Mouse (Mus musculus): ENCODE measurements around the gene Cacnb2. TPM values are rescaled to one million over a fixed set of nuclear protein-coding genes. Genes with fewer than 3 reads are reported as not detected.

Gene Cacnb2
- total RNA-seq, 2 experiments from 2014 or later: 48.3 to 49.7 TPM

- no peak for DNase-seq (ENCODE audit: low spot score in 2 of 2)
Observed at GRCm38 (mm10) chr2:14769448-14769847, 166.6 kb downstream of the Cacnb2 start.

GRCm38 (mm10) chr2:14770635-14771034 lies 167.7 kb downstream of the Cacnb2 start:
- DNase-seq (ENCODE audit: low spot score in 2 of 2): no peak

- DNase-seq (ENCODE audit: low spot score in 2 of 2): no peak
Observed at GRCm38 (mm10) chr2:14774375-14774774, 171.5 kb downstream of the Cacnb2 start.

DNA sequence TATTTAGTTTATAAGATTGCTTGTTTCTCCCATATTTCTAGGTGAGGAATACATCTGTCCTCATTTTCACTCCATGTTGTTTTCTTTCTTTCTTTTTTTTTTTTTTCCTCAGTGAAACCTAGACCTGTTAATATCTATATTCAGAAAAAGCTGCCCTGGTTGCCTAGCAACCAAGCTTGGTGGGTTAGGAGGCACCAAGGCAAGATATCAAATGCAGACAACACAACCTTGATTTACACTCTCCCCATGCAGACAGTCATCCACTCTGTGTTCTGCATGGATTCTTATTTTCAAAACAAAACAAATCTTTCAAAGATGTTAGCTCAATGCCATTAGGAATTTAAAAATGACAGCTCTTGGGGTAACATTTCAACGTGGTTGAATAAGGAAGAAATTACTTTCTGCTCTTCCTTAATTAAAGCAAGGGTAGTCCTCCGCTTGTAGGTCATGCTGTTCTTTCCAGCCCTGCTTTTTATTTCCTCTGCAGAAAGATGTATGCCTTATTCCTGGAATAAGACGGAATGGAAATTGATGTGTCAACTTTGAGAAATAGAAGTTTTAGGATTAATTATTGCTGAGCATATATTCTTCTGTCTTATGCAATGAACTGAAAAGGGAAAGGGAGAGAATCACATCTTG lies 172.1 kb downstream of the Cacnb2 start:
- DNase-seq (ENCODE audit: low spot score in 2 of 2): no peak

GRCm38 (mm10) chr2:14787983-14788382 lies 185.1 kb downstream of the Cacnb2 start:
- no peak for DNase-seq (ENCODE audit: low spot score in 2 of 2)

DNA sequence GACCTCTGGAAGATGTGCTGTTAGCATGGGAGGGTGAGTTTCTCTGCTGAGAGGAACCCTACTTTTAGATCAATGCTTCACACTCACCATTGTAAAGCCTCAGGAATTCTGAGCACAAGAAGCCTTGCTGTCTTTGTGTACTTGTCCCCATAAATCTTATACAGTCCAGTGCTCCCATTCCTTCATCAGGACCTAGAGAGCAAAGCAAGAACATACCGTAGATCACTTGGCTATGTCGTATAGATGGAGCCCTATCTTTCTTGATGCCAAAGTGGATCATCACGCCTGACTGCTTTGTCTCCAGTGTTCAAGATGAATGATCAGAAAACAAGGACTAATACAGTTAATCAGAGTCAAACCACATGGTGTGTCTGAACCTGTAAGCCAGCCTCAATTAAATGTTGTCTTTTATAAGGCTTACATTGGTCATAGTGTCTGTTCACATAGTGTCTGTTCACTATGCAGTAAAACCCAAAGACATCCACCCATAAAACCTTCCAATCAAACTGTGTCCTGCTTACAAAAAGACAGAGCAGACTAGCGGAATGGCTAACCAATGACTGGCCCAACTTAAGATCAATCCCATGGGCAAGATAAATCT lies 198.7 kb downstream of the Cacnb2 start:
- no peak for DNase-seq (ENCODE audit: low spot score in 2 of 2)

GRCm38 (mm10) chr2:14807650-14808347 lies 204.9 kb downstream of the Cacnb2 start:
- DNase-seq (ENCODE audit: low spot score in 2 of 2): no peak

DNA sequence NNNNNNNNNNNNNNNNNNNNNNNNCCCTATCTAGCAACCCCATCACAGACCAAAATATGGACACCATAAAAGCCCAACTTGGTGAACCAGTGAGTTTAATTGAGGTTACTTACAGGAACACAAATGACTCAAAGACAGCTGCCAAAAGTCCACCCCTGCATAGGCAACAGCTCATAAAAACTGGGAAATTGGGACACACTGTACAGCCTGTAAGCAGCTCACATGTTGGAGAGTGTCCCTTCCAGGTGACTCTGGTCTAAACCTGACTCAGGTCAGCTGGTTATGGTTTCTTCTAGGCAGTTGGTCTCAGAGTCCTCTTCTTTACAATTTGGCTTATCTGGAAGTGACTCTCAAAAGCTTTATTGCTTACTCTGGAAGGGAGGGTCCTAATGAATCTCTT lies 212.1 kb downstream of the Cacnb2 start:
- no peak for DNase-seq (ENCODE audit: low spot score in 2 of 2)

DNA sequence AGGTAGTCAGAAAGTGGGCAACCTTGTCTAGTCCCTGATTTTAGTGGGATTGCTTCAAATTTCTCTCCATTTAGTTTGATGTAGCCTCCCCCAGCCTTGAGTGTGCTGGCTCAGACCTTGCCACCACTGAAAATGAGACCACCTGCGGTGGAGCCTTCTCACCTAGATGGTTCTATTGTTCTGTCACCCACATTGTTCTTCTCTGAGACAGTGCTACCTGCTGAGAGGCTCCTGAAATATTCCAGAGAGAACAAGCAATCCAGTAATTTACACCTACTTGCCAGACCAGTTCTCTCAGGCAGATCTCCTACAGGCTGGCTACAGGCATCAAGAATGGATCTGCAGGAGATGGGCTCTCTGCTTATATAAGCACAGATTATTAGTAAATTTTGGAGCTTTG lies 215.8 kb downstream of the Cacnb2 start:
- no peak for DNase-seq (ENCODE audit: low spot score in 2 of 2)

DNA sequence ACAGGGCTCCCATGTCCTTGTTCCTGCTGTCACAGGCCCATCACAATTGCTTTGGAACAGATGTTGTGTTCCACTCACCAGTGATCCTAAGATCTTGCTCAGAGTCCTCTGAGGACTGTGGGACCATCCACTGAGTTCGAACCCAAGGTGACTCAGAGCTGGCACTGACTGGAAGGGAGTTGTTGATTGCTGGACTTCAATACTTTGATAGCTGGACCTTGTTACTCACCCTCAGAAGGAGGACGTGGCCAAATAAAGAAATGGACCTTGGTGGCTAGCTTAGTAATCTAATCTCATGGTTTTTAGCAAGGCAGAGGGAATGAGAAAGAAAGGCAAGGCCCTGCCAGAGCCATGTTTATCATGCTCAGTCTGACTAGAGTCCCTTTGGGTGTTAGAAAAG lies 218.1 kb downstream of the Cacnb2 start:
- DNase-seq (ENCODE audit: low spot score in 2 of 2): no peak

GRCm38 (mm10) chr2:14823105-14823504 lies 220.2 kb downstream of the Cacnb2 start:
- DNase-seq (ENCODE audit: low spot score in 2 of 2): no peak

- DNase-seq (ENCODE audit: low spot score in 2 of 2): no peak
Observed at GRCm38 (mm10) chr2:14823816-14824348, 221.0 kb downstream of the Cacnb2 start.

DNA sequence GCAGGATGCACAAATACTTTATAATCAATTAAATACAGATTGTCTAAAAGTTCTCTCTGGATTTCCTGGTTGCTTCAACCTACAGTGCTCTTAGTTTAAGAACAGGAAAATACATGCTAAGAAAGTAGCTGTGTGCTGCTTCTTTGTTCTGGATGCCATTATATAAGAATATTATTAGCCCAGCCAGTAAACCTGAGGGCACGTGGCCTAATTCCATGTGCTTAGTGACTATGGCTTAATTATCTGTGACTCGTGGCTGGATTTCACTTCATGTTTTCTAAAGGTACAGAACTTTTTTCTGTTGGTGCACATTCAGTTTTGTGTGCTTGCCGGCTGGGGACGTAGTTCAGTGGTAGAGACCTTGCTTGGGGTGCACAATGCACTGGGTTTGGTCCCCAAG lies 222.3 kb downstream of the Cacnb2 start:
- DNase-seq (ENCODE audit: low spot score in 2 of 2): no peak

DNA sequence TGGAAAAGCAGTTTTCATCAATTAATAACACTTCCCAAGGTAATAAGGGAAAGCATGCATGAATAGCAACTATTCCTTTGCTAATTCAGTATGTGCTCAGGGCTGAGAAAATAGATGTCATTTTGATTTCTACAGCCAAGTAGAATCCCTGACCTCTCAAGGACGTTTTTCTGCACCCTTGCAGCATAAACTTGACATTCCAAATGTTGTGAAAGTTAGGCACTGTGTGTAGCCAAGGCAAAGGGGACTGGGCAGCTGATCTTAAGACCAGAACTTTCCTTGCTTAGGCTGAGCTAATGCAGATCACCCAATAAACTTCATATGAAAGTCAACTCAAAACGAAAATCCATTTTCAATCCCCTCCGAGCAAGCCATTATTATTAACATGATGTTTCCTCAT lies 226.6 kb downstream of the Cacnb2 start:
- no peak for DNase-seq (ENCODE audit: low spot score in 2 of 2)

- no peak for DNase-seq (ENCODE audit: low spot score in 2 of 2)
Observed at GRCm38 (mm10) chr2:14831308-14831707, 228.4 kb downstream of the Cacnb2 start.

DNA sequence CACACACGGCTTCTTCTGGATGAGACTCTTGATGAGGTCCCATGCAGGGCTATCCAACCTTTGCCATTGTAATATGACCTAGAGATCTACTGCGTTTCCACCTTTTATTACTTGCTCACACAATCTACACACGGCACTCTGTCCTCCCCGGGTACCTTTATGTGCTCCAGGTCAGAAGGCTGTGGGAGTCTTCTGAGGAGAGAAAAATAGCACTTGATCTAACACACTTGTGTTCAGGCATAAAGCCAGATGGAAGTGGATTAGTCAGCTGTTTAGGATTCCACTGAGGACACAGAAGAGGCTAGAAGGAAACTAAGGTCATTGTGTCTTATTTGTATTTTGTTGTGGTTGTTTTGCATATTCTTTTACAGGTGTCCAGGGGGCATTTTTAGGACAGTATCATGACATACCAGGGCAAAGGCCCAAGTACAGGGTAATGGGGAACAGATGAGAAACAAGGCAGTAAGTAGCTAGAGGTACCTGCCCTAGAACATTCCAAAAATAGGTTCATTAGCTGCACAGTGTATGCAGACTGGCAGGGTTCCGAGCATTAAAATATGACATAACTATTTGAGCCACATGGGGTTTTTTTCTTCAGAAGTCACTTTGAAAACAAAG lies 231.9 kb downstream of the Cacnb2 start:
- no peak for DNase-seq (ENCODE audit: low spot score in 2 of 2)

DNA sequence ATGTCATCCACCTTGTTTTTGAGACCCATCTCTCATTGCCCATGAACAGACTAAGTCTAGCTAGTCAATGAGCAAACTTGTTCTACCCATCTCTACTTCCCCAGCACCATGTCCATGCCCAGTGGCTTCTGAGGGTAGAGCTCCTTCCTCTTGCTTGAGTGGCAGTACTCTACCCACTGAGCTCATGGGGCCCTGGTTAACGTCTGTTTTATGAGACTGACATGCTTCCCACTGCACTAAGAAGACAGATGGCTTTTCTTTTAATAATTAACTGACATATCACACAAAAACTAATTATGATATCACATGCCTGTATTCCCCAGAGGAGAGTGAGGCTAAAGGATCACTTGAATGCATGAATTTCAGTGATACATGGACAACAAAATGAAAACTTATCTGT lies 238.4 kb downstream of the Cacnb2 start:
- no peak for DNase-seq (ENCODE audit: low spot score in 2 of 2)

GRCm38 (mm10) chr2:14846727-14847126 lies 243.8 kb downstream of the Cacnb2 start:
- DNase-seq (ENCODE audit: low spot score in 2 of 2): no peak

- DNase-seq (ENCODE audit: low spot score in 2 of 2): no peak
Observed at GRCm38 (mm10) chr2:14847188-14847587, 244.3 kb downstream of the Cacnb2 start.

- DNase-seq (ENCODE audit: low spot score in 2 of 2): no peak
Observed at GRCm38 (mm10) chr2:14850831-14851230, 247.9 kb downstream of the Cacnb2 start.

- no peak for DNase-seq (ENCODE audit: low spot score in 2 of 2)
Observed at GRCm38 (mm10) chr2:14851383-14851782, 248.5 kb downstream of the Cacnb2 start.

GRCm38 (mm10) chr2:14854054-14854453 lies 251.2 kb downstream of the Cacnb2 start:
- DNase-seq (ENCODE audit: low spot score in 2 of 2): no peak

All from left cerebral cortex, adult 18-20 months (tissue).